ENCODE assay signal across 10 mouse cellular contexts in genomic region chr11:32551579-32552297, GRCm38 (mm10). TPM values are rescaled to one million over a fixed set of nuclear protein-coding genes. Genes with fewer than 3 reads are reported as not detected.
DNase-seq lines count a peak whose midpoint lies in the region; ATAC-seq and TF ChIP-seq lines count a peak whose summit lies in the region.
"Had no signal": no experiment of that assay in that cellular context is flagged by ENCODE, and none has a peak within 500 bp of the region (broad histone marks: within the 10 kb centered on the region; RNA-seq: fewer than 3 reads in every experiment).

No protein-coding gene starts in this region.

- no peak for DNase-seq in hindbrain, embryonic 11.5 days (ENCODE audit: low spot score)
- no peak for DNase-seq in liver, postnatal 0 days
- DNase-seq in cerebellum, adult 8-10 months: no peak
- DNase-seq in cerebellum, postnatal 4 days (ENCODE audit: low spot score in 2 of 2): no peak
- DNase-seq in right cerebral cortex, postnatal 10 days (ENCODE audit: low spot score in 2 of 2): no peak

- no peak overlapping the region for H3K4me2 ChIP-seq in heart, embryonic 13.5 days
- no peak overlapping the region for H3K4me2 ChIP-seq in heart, embryonic 11.5 days
- H3K4me2 ChIP-seq in embryonic facial prominence, embryonic 12.5 days (replicated peaks): no peak overlapping the region
- no peak overlapping the region for H3K4me2 ChIP-seq in hindbrain, embryonic 11.5 days (replicated peaks; ENCODE audit: low read depth, low read length)
- no peak overlapping the region for H3K4me2 ChIP-seq in liver, postnatal 0 days (ENCODE audit: low read depth, low read length)
- H3K4me2 ChIP-seq: stomach, embryonic 15.5 days had no signal

- no peak overlapping the region for H3K4me3 ChIP-seq in heart, embryonic 13.5 days
- H3K4me3 ChIP-seq in heart, embryonic 11.5 days (ENCODE audit: low read depth, low read length): no peak overlapping the region
- no peak overlapping the region for H3K4me3 ChIP-seq in embryonic facial prominence, embryonic 12.5 days
- no peak overlapping the region for H3K4me3 ChIP-seq in hindbrain, embryonic 11.5 days (ENCODE audit: low read depth, low read length)
- H3K4me3 ChIP-seq in liver, postnatal 0 days (ENCODE audit: low read depth, low read length): no peak overlapping the region
- H3K4me3 ChIP-seq: stomach, embryonic 15.5 days had no signal

- H3K27me3 ChIP-seq in heart, embryonic 13.5 days (replicated peaks): no peaks in the 10 kb centered on the region
- H3K27me3 ChIP-seq in heart, embryonic 11.5 days (ENCODE audit: control insufficient read depth, insufficient read depth, low read length): no peaks in the 10 kb centered on the region
- H3K27me3 ChIP-seq in embryonic facial prominence, embryonic 12.5 days: no peaks in the 10 kb centered on the region
- no peaks in the 10 kb centered on the region for H3K27me3 ChIP-seq in hindbrain, embryonic 11.5 days (ENCODE audit: control insufficient read depth, insufficient read depth, low read length)
- no peaks in the 10 kb centered on the region for H3K27me3 ChIP-seq in liver, postnatal 0 days (ENCODE audit: insufficient read depth, low read length)
- H3K27me3 ChIP-seq: stomach, embryonic 15.5 days had no signal

- no peaks in the 10 kb centered on the region for H3K9me3 ChIP-seq in heart, embryonic 13.5 days
- H3K9me3 ChIP-seq in heart, embryonic 11.5 days (replicated peaks; ENCODE audit: control insufficient read depth, low read length): no peaks in the 10 kb centered on the region
- H3K9me3 ChIP-seq in embryonic facial prominence, embryonic 12.5 days: no peaks in the 10 kb centered on the region
- H3K9me3 ChIP-seq in hindbrain, embryonic 11.5 days (ENCODE audit: control insufficient read depth, low read length): no peaks in the 10 kb centered on the region
- H3K9me3 ChIP-seq in liver, postnatal 0 days (ENCODE audit: low read length): no peaks in the 10 kb centered on the region
- H3K9me3 ChIP-seq: stomach, embryonic 15.5 days had no signal

- TF ChIP-seq CTCF in liver, postnatal 0 days (IDR thresholded peaks at IDR 0.05; ENCODE audit: low read depth): no peak

- TF ChIP-seq EP300 in liver, postnatal 0 days (IDR thresholded peaks at IDR 0.05; ENCODE audit: low read depth): no peak

- WGBS in heart, embryonic 13.5 days: 73% methylated on average over 12 of the region's 12 CpGs
- 65% methylated on average over 12 of the region's 12 CpGs for WGBS in heart, embryonic 11.5 days (ENCODE audit: insufficient replicate concordance)
- 57% methylated on average over 12 of the region's 12 CpGs for WGBS in embryonic facial prominence, embryonic 12.5 days
- 68% methylated on average over 12 of the region's 12 CpGs for WGBS in hindbrain, embryonic 11.5 days
- 76% methylated on average over 12 of the region's 12 CpGs for WGBS in liver, postnatal 0 days (ENCODE audit: insufficient replicate concordance)

- H3K4me1 ChIP-seq in heart, embryonic 13.5 days: peaks cover 78% of the 10 kb centered on the region
- peaks cover 30% of the 10 kb centered on the region for H3K4me1 ChIP-seq in heart, embryonic 11.5 days (ENCODE audit: control insufficient read depth, insufficient read depth, low read length)
- H3K4me1 ChIP-seq in embryonic facial prominence, embryonic 12.5 days: peaks cover 38% of the 10 kb centered on the region
- H3K4me1 ChIP-seq in hindbrain, embryonic 11.5 days (replicated peaks; ENCODE audit: control insufficient read depth, insufficient read depth, low read length): peaks cover 5% of the 10 kb centered on the region
- H3K4me1 ChIP-seq in liver, postnatal 0 days (ENCODE audit: insufficient read depth): peaks cover 50% of the 10 kb centered on the region

- H3K27ac ChIP-seq in heart, embryonic 13.5 days (replicated peaks): no peak overlapping the region; the same call in 1 of the 2 replicates
- no peak overlapping the region for H3K27ac ChIP-seq in heart, embryonic 11.5 days (ENCODE audit: low read depth, low read length)
- H3K27ac ChIP-seq in embryonic facial prominence, embryonic 12.5 days: peak overlapping the region; percentile 51; the same call in 1 of the 2 replicates
- H3K27ac ChIP-seq in hindbrain, embryonic 11.5 days (ENCODE audit: low read depth, low read length): peak overlapping the region; percentile 11; the same call in 1 of the 2 replicates
- 0 out of 2 replicates have a peak overlapping the region, but pooled peaks have one; percentile 58 for H3K27ac ChIP-seq in liver, postnatal 0 days (ENCODE audit: low read depth)

- no peak for ATAC-seq in heart, embryonic 13.5 days (ENCODE audit: extremely low read depth, insufficient number of reproducible peaks, low FRiP score, low TSS enrichment)
- ATAC-seq in heart, embryonic 11.5 days (replicated peaks; ENCODE audit: insufficient number of reproducible peaks, low FRiP score, low TSS enrichment): no peak
- peak; percentile 71; the same call in 1 of the 2 replicates for ATAC-seq in embryonic facial prominence, embryonic 12.5 days (ENCODE audit: insufficient number of reproducible peaks, insufficient read depth, low FRiP score, low TSS enrichment)
- ATAC-seq in hindbrain, embryonic 11.5 days (ENCODE audit: low FRiP score): peak; percentile 39
- no peak for ATAC-seq in liver, postnatal 0 days

- H3K9ac ChIP-seq in heart, embryonic 13.5 days: 0 out of 2 replicates have a peak overlapping the region, but pooled peaks have one; percentile 24
- no peak overlapping the region for H3K9ac ChIP-seq in heart, embryonic 11.5 days (ENCODE audit: low read depth, low read length)
- H3K9ac ChIP-seq in embryonic facial prominence, embryonic 12.5 days: no peak overlapping the region
- no peak overlapping the region for H3K9ac ChIP-seq in hindbrain, embryonic 11.5 days (ENCODE audit: low read depth, low read length)
- H3K9ac ChIP-seq in liver, postnatal 0 days (replicated peaks): no peak overlapping the region
- H3K9ac ChIP-seq: stomach, embryonic 15.5 days had no signal

- H3K36me3 ChIP-seq in heart, embryonic 13.5 days: no peaks in the 10 kb centered on the region
- no peaks in the 10 kb centered on the region for H3K36me3 ChIP-seq in heart, embryonic 11.5 days (ENCODE audit: control insufficient read depth, insufficient read depth, low read length)
- H3K36me3 ChIP-seq in embryonic facial prominence, embryonic 12.5 days: no peaks in the 10 kb centered on the region
- no peaks in the 10 kb centered on the region for H3K36me3 ChIP-seq in hindbrain, embryonic 11.5 days (ENCODE audit: control insufficient read depth, insufficient read depth, low read length)
- no peaks in the 10 kb centered on the region; the same call in 1 of the 2 replicates for H3K36me3 ChIP-seq in liver, postnatal 0 days (replicated peaks; ENCODE audit: insufficient read depth, low read length)
- H3K36me3 ChIP-seq: stomach, embryonic 15.5 days had no signal

RNA-seq across cellular contexts. Expression of gene Stk10, which starts 18.6 kb away (rescaled TPM):
- polyA plus RNA-seq in heart, embryonic 13.5 days (2015; fragmentation: Nextera tagmentation; extraction: Ambion mirVana): 2.3 and 2.6 TPM in 2 replicates
- 1.6 TPM in 2 replicates for polyA plus RNA-seq in heart, embryonic 11.5 days (2014; fragmentation: Nextera tagmentation; extraction: Ambion mirVana)
- 3.1 and 3.2 TPM in 2 replicates for polyA plus RNA-seq in embryonic facial prominence, embryonic 12.5 days (2016; fragmentation: Nextera tagmentation; extraction: Ambion mirVana)
- polyA plus RNA-seq in hindbrain, embryonic 11.5 days (2014; fragmentation: Nextera tagmentation; extraction: Ambion mirVana): 1.3 and 2.3 TPM in 2 replicates
- polyA plus RNA-seq in liver, postnatal 0 days (2015; fragmentation: Nextera tagmentation; extraction: Ambion mirVana): 2.2 and 2.3 TPM in 2 replicates

RNA-seq across cellular contexts. Expression of gene Efcab9, which starts 19.9 kb away (rescaled TPM):
- 0.25 TPM in 1 of 2 replicates, not detected in the other for polyA plus RNA-seq in heart, embryonic 13.5 days (2015; fragmentation: Nextera tagmentation; extraction: Ambion mirVana)
- 0.27 and 0.59 TPM in 2 replicates for polyA plus RNA-seq in heart, embryonic 11.5 days (2014; fragmentation: Nextera tagmentation; extraction: Ambion mirVana)
- 0.32 and 0.36 TPM in 2 replicates for polyA plus RNA-seq in embryonic facial prominence, embryonic 12.5 days (2016; fragmentation: Nextera tagmentation; extraction: Ambion mirVana)
- polyA plus RNA-seq in hindbrain, embryonic 11.5 days (2014; fragmentation: Nextera tagmentation; extraction: Ambion mirVana): 0.28 TPM in 1 of 2 replicates, not detected in the other
- polyA plus RNA-seq in liver, postnatal 0 days (2015; fragmentation: Nextera tagmentation; extraction: Ambion mirVana): 0.17 and 0.21 TPM in 2 replicates
- polyA plus RNA-seq: liver, adult 2 months had no signal

Comparison
In these comparisons a context has a peak if more than half of its experiments do, and no peak if none do; other contexts are left out.
1. ATAC-seq: peak in embryonic facial prominence, embryonic 12.5 days (single experiment) and hindbrain, embryonic 11.5 days (single experiment); none in heart, embryonic 13.5 days (single experiment), heart, embryonic 11.5 days (single experiment) and liver, postnatal 0 days (single experiment).
2. H3K27ac ChIP-seq: peak in embryonic facial prominence, embryonic 12.5 days (single experiment), hindbrain, embryonic 11.5 days (single experiment) and liver, postnatal 0 days (single experiment); none in heart, embryonic 13.5 days (single experiment) and heart, embryonic 11.5 days (single experiment).